Mouse (Mus musculus): ENCODE data around the gene Otop1. TPM values are rescaled to one million over a fixed set of nuclear protein-coding genes. Genes with fewer than 3 reads are reported as not detected.

Otop1 gene
- total and polyA plus RNA-seq, 3 experiments = not detected

DNA sequence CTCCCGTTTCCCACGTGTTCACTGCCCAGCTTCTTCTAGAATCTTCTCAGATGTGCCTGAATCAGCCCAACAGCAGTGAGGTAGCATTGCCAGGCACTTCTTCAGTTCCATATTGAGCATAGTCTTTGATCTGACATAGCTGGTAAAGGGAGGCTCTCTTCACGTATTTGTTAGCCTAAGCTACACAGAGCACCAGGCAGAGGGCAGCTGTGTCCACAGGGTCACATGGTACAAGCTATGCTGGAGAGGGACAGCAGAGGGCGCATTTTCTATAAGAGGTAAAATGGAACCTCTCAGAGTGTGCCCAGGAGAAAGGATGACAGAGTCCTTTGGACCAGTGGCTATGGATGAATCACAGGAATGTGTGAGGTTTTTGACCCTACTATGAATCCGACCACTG is 33.1 kb downstream of the Otop1 start:
- peak; percentile 67 for DNase-seq (ENCODE audit: extremely low read depth)
- in situ Hi-C loops (cut with MboI; ENCODE audit: low pct_ligation_motif_present, low pct_unique_long_range_greater_than_20kb, low sequenced_read_pairs) = loop anchor here (10.0 to 25.0 kb wide), 2 partner anchors 196 to 303 kb away; partner anchors contain the start of gene Slc2a9
- no peaks in the 10 kb centered on the region for H3K36me3 ChIP-seq (replicated peaks in 1 of 2; ENCODE audit: control insufficient read depth in 1 of 2, insufficient read depth in 1 of 2, low read length in 1 of 2)
- no peak overlapping the region for H3K4me3 ChIP-seq (replicated peaks in 1 of 3; ENCODE audit: low read depth in 2 of 3, low read length in 2 of 3, poor library complexity in 1 of 3)
- TF ChIP-seq BHLHE40 (IDR thresholded peaks at IDR 0.05; ENCODE audit: low read depth, low read length) (no peak), NRF1 (IDR thresholded peaks at IDR 0.05; ENCODE audit: low read depth, low read length) (no peak), MYC (IDR thresholded peaks at IDR 0.05; ENCODE audit: low read depth, low read length) (peak; percentile 61), IRF4 (IDR thresholded peaks at IDR 0.05; ENCODE audit: low read depth, low read length) (peak; percentile 9; the same call in 1 of the 2 replicates), MAX (IDR thresholded peaks at IDR 0.05; ENCODE audit: low read length) (peak; percentile 83), SMC3 (IDR thresholded peaks at IDR 0.05; ENCODE audit: low read depth, low read length) (peak; percentile 71), USF1 (IDR thresholded peaks at IDR 0.05; ENCODE audit: low read depth, low read length) (peak; percentile 88), RAD21 (IDR thresholded peaks at IDR 0.05; ENCODE audit: low read depth, low read length) (peak; percentile 43), PAX5 (IDR thresholded peaks at IDR 0.05; ENCODE audit: low read length) (no peak), JUN (IDR thresholded peaks at IDR 0.05; ENCODE audit: insufficient read depth, low read depth, low read length) (no peak), USF2 (conservative IDR thresholded peaks at IDR 0.05; ENCODE audit: low read depth, low read length) (peak; percentile 86), CTCF (conservative IDR thresholded peaks at IDR 0.05 in 1 of 2, IDR thresholded peaks at IDR 0.05 in 1 of 2; ENCODE audit: low read depth in 2 of 2, low read length in 2 of 2) (peak; percentile 64 to 84; a peak in 3 of 4 replicates), ELF1 (IDR thresholded peaks at IDR 0.05; ENCODE audit: low read depth, low read length) (no peak), ZMIZ1 (IDR thresholded peaks at IDR 0.05; ENCODE audit: low read depth, low read length) (no peak), CHD2 (IDR thresholded peaks at IDR 0.05; ENCODE audit: low read length) (no peak), ZNF384 (IDR thresholded peaks at IDR 0.05; ENCODE audit: low read depth, low read length) (no peak), GABPA (IDR thresholded peaks at IDR 0.05; ENCODE audit: insufficient replicate concordance, low read depth, low read length) (no peak), E2F4 (IDR thresholded peaks at IDR 0.05; ENCODE audit: insufficient replicate concordance, low read depth, low read length) (no peak), MXI1 (IDR thresholded peaks at IDR 0.05; ENCODE audit: low read depth, low read length) (peak; percentile 57; the same call in 1 of the 2 replicates)
- H3K9ac ChIP-seq (ENCODE audit: insufficient read depth, low read depth) = no peak overlapping the region
- H3K4me1 ChIP-seq (ENCODE audit: control insufficient read depth in 1 of 2, insufficient read depth in 2 of 2) = peaks cover 0 to 8% of the 10 kb centered on the region in 2 experiments; a peak in 1 of 4 replicates
- H3K27me3 ChIP-seq (replicated peaks) = peaks cover 30% of the 10 kb centered on the region
- no peaks in the 10 kb centered on the region for H3K79me2 ChIP-seq (replicated peaks; ENCODE audit: control insufficient read depth, extremely low read depth, insufficient read depth, poor library complexity, severe bottlenecking)
- H3K9me3 ChIP-seq (replicated peaks; ENCODE audit: low read length) = no peaks in the 10 kb centered on the region
- no peak overlapping the region for H3K27ac ChIP-seq (ENCODE audit: insufficient read depth, low read depth)
- dilution Hi-C loops (cut with MboI; ENCODE audit: extremely low pct_ligation_motif_present, extremely low pct_unique_long_range_greater_than_20kb, low sequenced_read_pairs) = no loop called here
- peak overlapping the region; percentile 88; the same call in 1 of the 2 replicates for H3K4me2 ChIP-seq (ENCODE audit: insufficient read depth, low read depth, poor library complexity, severe bottlenecking)

- Histone ChIP-seq H3K27ac (ENCODE audit: insufficient read depth, low read depth) (no peak overlapping the region), H3K36me3 (replicated peaks in 1 of 2; ENCODE audit: control insufficient read depth in 1 of 2, insufficient read depth in 1 of 2, low read length in 1 of 2) (no peaks in the 10 kb centered on the region), H3K79me2 (replicated peaks; ENCODE audit: control insufficient read depth, extremely low read depth, insufficient read depth, poor library complexity, severe bottlenecking) (no peaks in the 10 kb centered on the region), H3K9me3 (replicated peaks; ENCODE audit: low read length) (no peaks in the 10 kb centered on the region), H3K4me3 (replicated peaks in 1 of 3; ENCODE audit: low read depth in 2 of 3, low read length in 2 of 3, poor library complexity in 1 of 3) (no peak overlapping the region), H3K27me3 (replicated peaks) (peaks cover 29% of the 10 kb centered on the region), H3K4me2 (ENCODE audit: insufficient read depth, low read depth, poor library complexity, severe bottlenecking) (no peak overlapping the region), H3K4me1 (ENCODE audit: control insufficient read depth in 1 of 2, insufficient read depth in 2 of 2) (peaks cover 0 to 8% of the 10 kb centered on the region in 2 experiments; a peak in 1 of 4 replicates), H3K9ac (ENCODE audit: insufficient read depth, low read depth) (no peak overlapping the region)
- no peak for DNase-seq (ENCODE audit: extremely low read depth)
- dilution Hi-C loops (cut with MboI; ENCODE audit: extremely low pct_ligation_motif_present, extremely low pct_unique_long_range_greater_than_20kb, low sequenced_read_pairs) = no loop called here
- in situ Hi-C loops (cut with MboI; ENCODE audit: low pct_ligation_motif_present, low pct_unique_long_range_greater_than_20kb, low sequenced_read_pairs) = loop anchor here (10.0 to 25.0 kb wide), 2 partner anchors 195 to 303 kb away; partner anchors contain the start of gene Slc2a9
- TF ChIP-seq ZNF384 (IDR thresholded peaks at IDR 0.05; ENCODE audit: low read depth, low read length) (no peak), TBP (conservative IDR thresholded peaks at IDR 0.05; ENCODE audit: low read depth, low read length) (no peak), MYC (IDR thresholded peaks at IDR 0.05; ENCODE audit: low read depth, low read length) (no peak), MAFK (IDR thresholded peaks at IDR 0.05; ENCODE audit: insufficient replicate concordance, low read length) (no peak), ETS1 (conservative IDR thresholded peaks at IDR 0.05; ENCODE audit: low read depth, low read length) (no peak), MEF2A (IDR thresholded peaks at IDR 0.05; ENCODE audit: borderline replicate concordance, low read depth, low read length) (no peak), ZC3H11A (IDR thresholded peaks at IDR 0.05; ENCODE audit: low read depth, low read length) (no peak), KAT2A (IDR thresholded peaks at IDR 0.05; ENCODE audit: insufficient replicate concordance, low read length) (no peak)
These were observed 34.0 kb downstream of the Otop1 start for GRCm38 (mm10) chr5:38309795-38310194.

Data from CH12.LX (cell line).